8 mouse cellular contexts compared by ENCODE assay signal in genomic region chr14:57571155-57572133, GRCm38 (mm10). TPM values are rescaled to one million over a fixed set of nuclear protein-coding genes. Genes with fewer than 3 reads are reported as not detected.
DNase-seq lines count a peak whose midpoint lies in the region; ATAC-seq and TF ChIP-seq lines count a peak whose summit lies in the region.

Gene Eef1akmt1, minus strand, starts transcription at chr14:57571612.

- peak within 1 kb of the TSS; percentile 83 for H3K4me3 ChIP-seq in bone marrow, adult 2 months (replicated peaks; ENCODE audit: control insufficient read depth, low read depth, low read length)
- peak within 1 kb of the TSS; percentile 72 for H3K4me3 ChIP-seq in embryonic facial prominence, embryonic 15.5 days (replicated peaks)
- peak within 1 kb of the TSS; percentile 60 for H3K4me3 ChIP-seq in limb, embryonic 14.5 days (replicated peaks; ENCODE audit: low read length)
- peak within 1 kb of the TSS; percentile 65 for H3K4me3 ChIP-seq in midbrain, postnatal 0 days (ENCODE audit: low read depth, low read length)

- peak; percentile 98 for ATAC-seq in embryonic facial prominence, embryonic 15.5 days (ENCODE audit: insufficient number of reproducible peaks, low FRiP score, low TSS enrichment, low read depth)
- peak; percentile 99 for ATAC-seq in limb, embryonic 14.5 days (ENCODE audit: low FRiP score, low read depth)
- peak; percentile 99 for ATAC-seq in midbrain, postnatal 0 days (ENCODE audit: low FRiP score)

- H3K36me3 ChIP-seq in embryonic facial prominence, embryonic 15.5 days = peaks cover 5% of the 10 kb centered on the region
- no peaks in the 10 kb centered on the region for H3K36me3 ChIP-seq in limb, embryonic 14.5 days (ENCODE audit: control insufficient read depth, insufficient read depth, low read length)
- no peaks in the 10 kb centered on the region for H3K36me3 ChIP-seq in midbrain, postnatal 0 days (ENCODE audit: insufficient read depth, low read length)

- no peak for TF ChIP-seq CTCF in bone marrow, adult 2 months (IDR thresholded peaks at IDR 0.05; ENCODE audit: control insufficient read depth, insufficient read depth, low read length)
- TF ChIP-seq CTCF in midbrain, postnatal 0 days (IDR thresholded peaks at IDR 0.05) = no peak

- H3K27me3 ChIP-seq in embryonic facial prominence, embryonic 15.5 days = no peaks in the 10 kb centered on the region
- H3K27me3 ChIP-seq in limb, embryonic 14.5 days (ENCODE audit: control insufficient read depth, insufficient read depth, low read length) = no peaks in the 10 kb centered on the region
- no peaks in the 10 kb centered on the region for H3K27me3 ChIP-seq in midbrain, postnatal 0 days (ENCODE audit: insufficient read depth, low read length)

- no peak within 1 kb of the TSS for H3K27ac ChIP-seq in bone marrow, adult 2 months (ENCODE audit: control insufficient read depth, insufficient read depth, low read depth, low read length, poor library complexity)
- H3K27ac ChIP-seq in embryonic facial prominence, embryonic 15.5 days (replicated peaks) = peak within 1 kb of the TSS; percentile 81
- peak within 1 kb of the TSS; percentile 40; the same call in 1 of the 2 replicates for H3K27ac ChIP-seq in limb, embryonic 14.5 days (replicated peaks; ENCODE audit: low read depth, low read length)
- peak within 1 kb of the TSS; percentile 73 for H3K27ac ChIP-seq in midbrain, postnatal 0 days (ENCODE audit: low read depth, low read length)

- no peaks in the 10 kb centered on the region; the same call in 1 of the 2 replicates for H3K4me1 ChIP-seq in bone marrow, adult 2 months (ENCODE audit: control insufficient read depth, insufficient read depth, low read length)
- peaks cover 5% of the 10 kb centered on the region for H3K4me1 ChIP-seq in embryonic facial prominence, embryonic 15.5 days
- peaks cover 7% of the 10 kb centered on the region for H3K4me1 ChIP-seq in limb, embryonic 14.5 days (ENCODE audit: control insufficient read depth, insufficient read depth, low read length)
- H3K4me1 ChIP-seq in midbrain, postnatal 0 days (ENCODE audit: insufficient read depth, low read length) = no peaks in the 10 kb centered on the region

- WGBS in bone marrow, adult 2 months = 2% methylated on average over 35 of the region's 35 CpGs
- 7% methylated on average over 35 of the region's 35 CpGs for WGBS in embryonic facial prominence, embryonic 15.5 days
- WGBS in limb, embryonic 14.5 days = 9% methylated on average over 35 of the region's 35 CpGs
- WGBS in midbrain, postnatal 0 days = 8% methylated on average over 35 of the region's 35 CpGs

- peak; percentile 85 for TF ChIP-seq POLR2A in bone marrow, adult 2 months (IDR thresholded peaks at IDR 0.05; ENCODE audit: borderline replicate concordance, control insufficient read depth, low read depth, low read length)
- TF ChIP-seq POLR2A in limb, embryonic 14.5 days (IDR thresholded peaks at IDR 0.05; ENCODE audit: borderline replicate concordance, extremely low read depth, insufficient read depth, insufficient read length) = peak; percentile 98; the same call in 1 of the 2 replicates

- H3K9me3 ChIP-seq in embryonic facial prominence, embryonic 15.5 days (replicated peaks) = no peaks in the 10 kb centered on the region
- H3K9me3 ChIP-seq in limb, embryonic 14.5 days (ENCODE audit: control insufficient read depth, low read length) = no peaks in the 10 kb centered on the region
- H3K9me3 ChIP-seq in midbrain, postnatal 0 days (ENCODE audit: low read length) = no peaks in the 10 kb centered on the region

- peak; percentile 94 for DNase-seq in 416B (ENCODE audit: low read depth)
- DNase-seq in heart, adult 8-10 months (ENCODE audit: low spot score) = peak; percentile 95
- DNase-seq in kidney, adult 9 months = peak; percentile 96
- peak; percentile 98 for DNase-seq in limb, embryonic 14.5 days (ENCODE audit: low spot score)
- DNase-seq in midbrain, postnatal 0 days (ENCODE audit: low spot score) = peak; percentile 97
- DNase-seq in spleen, postnatal 14 days (ENCODE audit: low spot score in 2 of 2) = peak; percentile 86 to 90

- peak within 1 kb of the TSS; percentile 64 for H3K9ac ChIP-seq in embryonic facial prominence, embryonic 15.5 days
- peak within 1 kb of the TSS; percentile 71 for H3K9ac ChIP-seq in limb, embryonic 14.5 days (ENCODE audit: low read depth, low read length, severe bottlenecking)
- peak within 1 kb of the TSS; percentile 71 for H3K9ac ChIP-seq in midbrain, postnatal 0 days (replicated peaks; ENCODE audit: low read length, poor library complexity, severe bottlenecking)

- H3K4me2 ChIP-seq in embryonic facial prominence, embryonic 15.5 days (replicated peaks) = peak within 1 kb of the TSS; percentile 59
- H3K4me2 ChIP-seq in limb, embryonic 14.5 days (replicated peaks; ENCODE audit: low read depth, low read length, severe bottlenecking) = peak within 1 kb of the TSS; percentile 62
- peak within 1 kb of the TSS; percentile 62 for H3K4me2 ChIP-seq in midbrain, postnatal 0 days (ENCODE audit: low read depth, low read length, poor library complexity, severe bottlenecking)

RNA-seq across cellular contexts. Expression of gene Eef1akmt1, which starts in this region (rescaled TPM):
- polyA plus RNA-seq in bone marrow, adult 2 months (2011; ENCODE audit: insufficient read depth, insufficient read length, low replicate concordance, missing spikeins) = 6.0 and 7.6 TPM in 2 replicates
- polyA plus RNA-seq in embryonic facial prominence, embryonic 15.5 days (2015; fragmentation: Nextera tagmentation; extraction: Ambion mirVana) = 85.9 and 90.2 TPM in 2 replicates
- total RNA-seq in heart, adult 8-10 months (2022) = 10 to 100 TPM; 31.9 to 38.7 (median 35.1) TPM
- polyA plus RNA-seq in limb, embryonic 14.5 days (2012; rRNA removed) = 38.2 and 44.0 TPM in 2 replicates
- 109 and 112 TPM in 2 replicates for polyA plus RNA-seq in limb, embryonic 14.5 days (2014; fragmentation: Nextera tagmentation; extraction: Ambion mirVana)
- 26.2 and 39.2 TPM in 2 replicates for total RNA-seq in midbrain, postnatal 0 days (2014; rRNA removed)
- 63.8 and 73.7 TPM in 2 replicates for polyA plus RNA-seq in midbrain, postnatal 0 days (2015; fragmentation: Nextera tagmentation; extraction: Ambion mirVana)
